Mouse (Mus musculus) stomach, postnatal 0 days (tissue): Measurements from ENCODE around the gene 1700001O22Rik.

Experiments
- CTCF ChIP-seq: IDR thresholded peaks from 2 replicates; pipeline ENCODE4 v1.5.1; 2016; ENCODE audit warnings: antibody characterized with exemption, low read depth, mild to moderate bottlenecking, moderate library complexity
- EP300 ChIP-seq: optimal IDR thresholded peaks from 2 replicates; pipeline ENCODE3; 2016; ENCODE audit warnings: antibody characterized with exemption

GRCm38 (mm10) chr2:30846236-30846635 lies 42.8 kb upstream of the 1700001O22Rik start:
- TF ChIP-seq CTCF (no peak), EP300 (no peak)
